Mouse (Mus musculus) kidney, embryonic 16.5 days (tissue): ENCODE results near the gene Adarb2. TPM values are rescaled to one million over a fixed set of nuclear protein-coding genes. Genes with fewer than 3 reads are reported as not detected.

Experiments
- ATAC-seq: fragments of 200-750 bp; cut with Nextera tagmentation; 2 replicates; pipeline ENCODE4 v1.8.0; 2017; ENCODE audit warnings: moderate TSS enrichment; ENCODE audit not compliant: low FRiP score, low TSS enrichment
- H3K27ac ChIP-seq: fragments of 300-500 bp; sonication (generic); 2 replicates; pipeline ENCODE4 v1.5.1; 2014; ENCODE audit warnings: low read length
- H3K27me3 ChIP-seq: fragments of 300-500 bp; sonication (generic); 2 replicates; pipeline ENCODE4 v1.6.1; 2014; ENCODE audit warnings: low read length, control low read depth, mixed read lengths; ENCODE audit not compliant: insufficient read depth
- H3K36me3 ChIP-seq: fragments of 300-500 bp; sonication (generic); 2 replicates; pipeline ENCODE4 v1.6.1; 2014; ENCODE audit warnings: low read length, control low read depth, mixed read lengths; ENCODE audit not compliant: insufficient read depth
- H3K4me1 ChIP-seq: fragments of 300-500 bp; sonication (generic); 2 replicates; pipeline ENCODE4 v1.6.1; 2014; ENCODE audit warnings: low read length, control low read depth, mixed read lengths; ENCODE audit not compliant: insufficient read depth
- H3K4me2 ChIP-seq: fragments of 300-500 bp; sonication (generic); replicated peaks from 2 replicates; pipeline ENCODE4 v1.6.1; 2014; ENCODE audit warnings: low read depth, low read length
- H3K4me3 ChIP-seq: fragments of 300-500 bp; sonication (generic); 2 replicates; pipeline ENCODE4 v1.5.1; 2014; ENCODE audit warnings: mild to moderate bottlenecking, low read length
- H3K9ac ChIP-seq: fragments of 300-500 bp; sonication (generic); replicated peaks from 2 replicates; pipeline ENCODE4 v1.6.1; 2014; ENCODE audit warnings: low read length
- H3K9me3 ChIP-seq: fragments of 300-500 bp; sonication (generic); 2 replicates; pipeline ENCODE4 v1.6.1; 2016; ENCODE audit warnings: low read length, control low read depth
- WGBS: fragments of 180-500 bp; shearing (Covaris S2); extraction: QIAGEN DNeasy Blood & Tissue Kit; methylation state at CpG from one replicate; pipeline ENCODE4 v1.1.7; 2014; 5-methylcytosine and 5-hydroxymethylcytosine counted together
- polyA plus RNA-seq: library from polyadenylated mRNA; unstranded; fragments of >200 nt; fragmentation: Nextera tagmentation; extraction: Ambion mirVana; gene quantifications from 2 replicates; pipeline ENCODE4 v1.2.1, GENCODE M21; 2015

The Adarb2 gene
- polyA plus RNA-seq, 1 experiment from 2014 or later: 0.21 TPM

GRCm38 (mm10) chr13:8534265-8535113 is 331.8 kb downstream of the Adarb2 start:
- no peaks in the 10 kb centered on the region for H3K36me3 ChIP-seq
- H3K4me2 ChIP-seq: no peak overlapping the region
- H3K4me1 ChIP-seq: no peaks in the 10 kb centered on the region
- H3K27me3 ChIP-seq: no peaks in the 10 kb centered on the region
- H3K4me3 ChIP-seq: no peak overlapping the region
- H3K27ac ChIP-seq: no peak overlapping the region
- no peaks in the 10 kb centered on the region for H3K9me3 ChIP-seq
- no peak for ATAC-seq
- H3K9ac ChIP-seq: no peak overlapping the region
- WGBS: 73% methylated on average over 9 of the region's 9 CpGs

- Histone ChIP-seq H3K4me1 (no peaks in the 10 kb centered on the region), H3K27ac (no peak overlapping the region), H3K4me2 (no peak overlapping the region), H3K9me3 (no peaks in the 10 kb centered on the region), H3K9ac (no peak overlapping the region), H3K27me3 (no peaks in the 10 kb centered on the region), H3K4me3 (no peak overlapping the region), H3K36me3 (no peaks in the 10 kb centered on the region)
- WGBS: 82% methylated on average over 2 of the region's 2 CpGs
- no peak for ATAC-seq
Measured at GRCm38 (mm10) chr13:8538481-8538880, 335.8 kb downstream of the Adarb2 start.

GRCm38 (mm10) chr13:8538896-8539295 is 336.2 kb downstream of the Adarb2 start:
- Histone ChIP-seq H3K9ac (no peak overlapping the region), H3K9me3 (no peaks in the 10 kb centered on the region), H3K4me2 (no peak overlapping the region), H3K4me3 (no peak overlapping the region), H3K27me3 (no peaks in the 10 kb centered on the region), H3K27ac (no peak overlapping the region), H3K36me3 (no peaks in the 10 kb centered on the region), H3K4me1 (no peaks in the 10 kb centered on the region)
- WGBS: 89% methylated on average over 10 of the region's 10 CpGs
- ATAC-seq: no peak

- Histone ChIP-seq H3K4me2 (no peak overlapping the region), H3K9ac (no peak overlapping the region), H3K9me3 (no peaks in the 10 kb centered on the region), H3K4me3 (no peak overlapping the region), H3K36me3 (no peaks in the 10 kb centered on the region), H3K27ac (no peak overlapping the region), H3K27me3 (no peaks in the 10 kb centered on the region), H3K4me1 (no peaks in the 10 kb centered on the region)
- 68% methylated on average over 2 of the region's 2 CpGs for WGBS
- no peak for ATAC-seq
Measured at GRCm38 (mm10) chr13:8542684-8543083, 340.0 kb downstream of the Adarb2 start.

GRCm38 (mm10) chr13:8552242-8552641 is 349.6 kb downstream of the Adarb2 start:
- Histone ChIP-seq H3K27ac (no peak overlapping the region), H3K4me1 (no peaks in the 10 kb centered on the region), H3K36me3 (no peaks in the 10 kb centered on the region), H3K4me3 (no peak overlapping the region), H3K4me2 (no peak overlapping the region), H3K27me3 (no peaks in the 10 kb centered on the region), H3K9me3 (no peaks in the 10 kb centered on the region), H3K9ac (no peak overlapping the region)
- WGBS: 68% methylated on average over 2 of the region's 2 CpGs
- ATAC-seq: no peak

- H3K27ac ChIP-seq: no peak overlapping the region
- H3K4me2 ChIP-seq: no peak overlapping the region
- no peak overlapping the region for H3K4me3 ChIP-seq
- WGBS: 70% methylated on average over 4 of the region's 4 CpGs
- no peak overlapping the region for H3K9ac ChIP-seq
- H3K36me3 ChIP-seq: no peaks in the 10 kb centered on the region
- H3K4me1 ChIP-seq: no peaks in the 10 kb centered on the region
- H3K27me3 ChIP-seq: no peaks in the 10 kb centered on the region
- no peak for ATAC-seq
- no peaks in the 10 kb centered on the region for H3K9me3 ChIP-seq
Measured at GRCm38 (mm10) chr13:8557784-8558183, 355.1 kb downstream of the Adarb2 start.

GRCm38 (mm10) chr13:8560485-8560884 is 357.8 kb downstream of the Adarb2 start:
- H3K4me3 ChIP-seq: no peak overlapping the region
- no peaks in the 10 kb centered on the region for H3K9me3 ChIP-seq
- no peak overlapping the region for H3K27ac ChIP-seq
- H3K4me2 ChIP-seq: no peak overlapping the region
- H3K27me3 ChIP-seq: no peaks in the 10 kb centered on the region
- H3K9ac ChIP-seq: no peak overlapping the region
- H3K4me1 ChIP-seq: no peaks in the 10 kb centered on the region
- H3K36me3 ChIP-seq: no peaks in the 10 kb centered on the region
- no peak for ATAC-seq

- Histone ChIP-seq H3K27me3 (no peaks in the 10 kb centered on the region), H3K27ac (no peak overlapping the region), H3K4me1 (no peaks in the 10 kb centered on the region), H3K36me3 (no peaks in the 10 kb centered on the region), H3K4me2 (no peak overlapping the region), H3K4me3 (no peak overlapping the region), H3K9me3 (no peaks in the 10 kb centered on the region), H3K9ac (no peak overlapping the region)
- WGBS: 64% methylated on average over 7 of the region's 7 CpGs
- no peak; the same call in 1 of the 2 replicates for ATAC-seq
Measured at GRCm38 (mm10) chr13:8563161-8563560, 360.5 kb downstream of the Adarb2 start.

- Histone ChIP-seq H3K9ac (no peak overlapping the region), H3K4me1 (no peaks in the 10 kb centered on the region), H3K27ac (no peak overlapping the region), H3K4me2 (no peak overlapping the region), H3K4me3 (no peak overlapping the region), H3K27me3 (no peaks in the 10 kb centered on the region), H3K36me3 (no peaks in the 10 kb centered on the region), H3K9me3 (no peaks in the 10 kb centered on the region)
- 70% methylated on average over 15 of the region's 15 CpGs for WGBS
- no peak for ATAC-seq
Measured at GRCm38 (mm10) chr13:8567111-8568026, 364.7 kb downstream of the Adarb2 start.

- 0 out of 2 replicates have a peak, but pooled peaks cover 2% of the 10 kb centered on the region for H3K4me1 ChIP-seq
- no peak overlapping the region for H3K27ac ChIP-seq
- 80% methylated on average over 13 of the region's 13 CpGs for WGBS
- ATAC-seq: no peak
- no peak overlapping the region for H3K4me3 ChIP-seq
- no peak overlapping the region for H3K4me2 ChIP-seq
- H3K9me3 ChIP-seq: no peaks in the 10 kb centered on the region
- H3K27me3 ChIP-seq: no peaks in the 10 kb centered on the region
- no peak overlapping the region for H3K9ac ChIP-seq
- H3K36me3 ChIP-seq: no peaks in the 10 kb centered on the region
Measured at GRCm38 (mm10) chr13:8570269-8570668, 367.6 kb downstream of the Adarb2 start.
